Comparison of ENCODE assay signal across 25 mouse cellular contexts in the genomic region with DNA sequence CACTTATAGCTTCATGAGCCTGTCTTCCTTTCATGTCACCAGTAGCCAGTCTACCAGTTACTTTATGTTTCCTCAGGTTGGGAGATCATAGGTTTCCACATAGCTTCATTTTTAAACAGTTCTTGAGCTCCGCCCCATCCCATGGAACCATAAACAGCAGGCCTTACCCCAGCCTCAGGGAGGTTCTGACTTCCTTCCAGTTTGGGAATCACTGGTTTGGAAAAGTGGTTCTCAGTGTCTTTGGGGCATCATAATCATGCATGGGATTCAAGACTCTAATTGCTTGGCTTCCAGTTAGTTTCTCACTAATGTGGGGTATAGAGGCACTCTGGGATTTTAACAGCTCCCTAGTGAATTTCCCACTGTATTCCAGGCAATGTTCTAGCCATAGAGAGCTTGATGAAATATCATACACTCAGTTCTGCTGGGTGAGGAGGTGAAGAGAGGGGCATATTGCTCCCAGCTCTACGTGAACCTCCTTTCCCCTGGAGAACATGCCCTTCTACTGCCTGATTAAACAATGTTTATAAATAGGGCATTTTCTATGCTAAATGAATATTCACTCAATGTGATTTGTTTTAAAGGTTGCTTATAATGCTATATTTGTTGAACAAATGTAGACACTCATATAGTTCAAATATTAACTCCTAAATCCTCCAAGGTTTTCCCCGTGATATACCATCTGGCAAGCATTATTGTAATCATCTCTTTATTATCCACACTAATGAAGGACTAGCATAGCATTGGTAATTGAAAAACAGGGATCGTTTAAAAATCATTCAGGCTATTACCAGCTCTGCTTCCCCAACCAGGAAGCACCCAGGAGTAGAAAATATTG.
DNase-seq lines count a peak whose midpoint lies in the region; ATAC-seq and TF ChIP-seq lines count a peak whose summit lies in the region.
"Had no signal": no experiment of that assay in that cellular context is flagged by ENCODE, and none has a peak within 500 bp of the region (broad histone marks: within the 10 kb centered on the region; RNA-seq: fewer than 3 reads in every experiment).

No protein-coding gene starts in this region.

- no peaks in the 10 kb centered on the region for H3K36me3 ChIP-seq in hindbrain, embryonic 12.5 days
- H3K36me3 ChIP-seq in hindbrain, embryonic 11.5 days (ENCODE audit: control insufficient read depth, insufficient read depth, low read length): no peaks in the 10 kb centered on the region
- no peaks in the 10 kb centered on the region for H3K36me3 ChIP-seq in midbrain, embryonic 11.5 days (ENCODE audit: control insufficient read depth, insufficient read depth, low read length)
- H3K36me3 ChIP-seq in midbrain, postnatal 0 days (ENCODE audit: insufficient read depth, low read length): no peaks in the 10 kb centered on the region
- H3K36me3 ChIP-seq in hindbrain, embryonic 16.5 days (ENCODE audit: control insufficient read depth, insufficient read depth, low read length): no peaks in the 10 kb centered on the region
- H3K36me3 ChIP-seq in neural tube, embryonic 15.5 days: no peaks in the 10 kb centered on the region
- H3K36me3 ChIP-seq: forebrain, embryonic 10.5 days; G1E; heart, embryonic 13.5 days had no signal

- peak; percentile 50; the same call in 1 of the 2 replicates for ATAC-seq in hindbrain, embryonic 12.5 days (ENCODE audit: low FRiP score)
- ATAC-seq in hindbrain, embryonic 11.5 days (ENCODE audit: low FRiP score): no peak
- no peak for ATAC-seq in midbrain, embryonic 11.5 days (ENCODE audit: low FRiP score)
- ATAC-seq in midbrain, postnatal 0 days (ENCODE audit: low FRiP score): no peak
- ATAC-seq in hindbrain, embryonic 16.5 days: peak; percentile 29
- peak; percentile 67 for ATAC-seq in neural tube, embryonic 15.5 days (ENCODE audit: low FRiP score)
- ATAC-seq: forebrain, embryonic 13.5 days; forebrain, embryonic 16.5 days; inflammation-experienced regulatory T-cells, adult 6 months; intestine, embryonic 16.5 days; Patski had no signal

- no peak for TF ChIP-seq CTCF in midbrain, postnatal 0 days (IDR thresholded peaks at IDR 0.05)

- WGBS in hindbrain, embryonic 12.5 days: 68% methylated on average over 4 of the region's 4 CpGs
- WGBS in hindbrain, embryonic 11.5 days: 80% methylated on average over 4 of the region's 4 CpGs
- WGBS in midbrain, embryonic 11.5 days: 86% methylated on average over 4 of the region's 4 CpGs
- 75% methylated on average over 4 of the region's 4 CpGs for WGBS in midbrain, postnatal 0 days
- WGBS in hindbrain, embryonic 16.5 days: 57% methylated on average over 4 of the region's 4 CpGs
- WGBS in neural tube, embryonic 15.5 days: 39% methylated on average over 4 of the region's 4 CpGs

- H3K4me1 ChIP-seq in hindbrain, embryonic 12.5 days: no peaks in the 10 kb centered on the region
- H3K4me1 ChIP-seq in hindbrain, embryonic 11.5 days (replicated peaks; ENCODE audit: control insufficient read depth, insufficient read depth, low read length): no peaks in the 10 kb centered on the region
- H3K4me1 ChIP-seq in midbrain, embryonic 11.5 days (ENCODE audit: control insufficient read depth, insufficient read depth, low read length): no peaks in the 10 kb centered on the region
- H3K4me1 ChIP-seq in midbrain, postnatal 0 days (ENCODE audit: insufficient read depth, low read length): no peaks in the 10 kb centered on the region
- no peaks in the 10 kb centered on the region for H3K4me1 ChIP-seq in hindbrain, embryonic 16.5 days (ENCODE audit: control insufficient read depth, insufficient read depth, low read depth, low read length)
- H3K4me1 ChIP-seq in neural tube, embryonic 15.5 days: peaks cover 14% of the 10 kb centered on the region
- H3K4me1 ChIP-seq: forebrain, embryonic 10.5 days; forebrain, embryonic 13.5 days; heart, embryonic 13.5 days had no signal

- H3K27me3 ChIP-seq in hindbrain, embryonic 12.5 days: no peaks in the 10 kb centered on the region
- H3K27me3 ChIP-seq in hindbrain, embryonic 11.5 days (ENCODE audit: control insufficient read depth, insufficient read depth, low read length): no peaks in the 10 kb centered on the region
- H3K27me3 ChIP-seq in midbrain, embryonic 11.5 days (ENCODE audit: control insufficient read depth, insufficient read depth, low read length): no peaks in the 10 kb centered on the region
- no peaks in the 10 kb centered on the region for H3K27me3 ChIP-seq in midbrain, postnatal 0 days (ENCODE audit: insufficient read depth, low read length)
- H3K27me3 ChIP-seq in hindbrain, embryonic 16.5 days (replicated peaks; ENCODE audit: control insufficient read depth, insufficient read depth, low read length): no peaks in the 10 kb centered on the region
- no peaks in the 10 kb centered on the region for H3K27me3 ChIP-seq in neural tube, embryonic 15.5 days (replicated peaks)
- H3K27me3 ChIP-seq: CH12.LX; forebrain, embryonic 13.5 days; heart, embryonic 13.5 days; Patski had no signal

- H3K4me2 ChIP-seq in hindbrain, embryonic 12.5 days (replicated peaks): no peak overlapping the region
- H3K4me2 ChIP-seq in hindbrain, embryonic 11.5 days (replicated peaks; ENCODE audit: low read depth, low read length): no peak overlapping the region
- no peak overlapping the region for H3K4me2 ChIP-seq in midbrain, embryonic 11.5 days
- H3K4me2 ChIP-seq in midbrain, postnatal 0 days (ENCODE audit: low read depth, low read length, poor library complexity, severe bottlenecking): no peak overlapping the region
- H3K4me2 ChIP-seq in hindbrain, embryonic 16.5 days (ENCODE audit: low read length): no peak overlapping the region
- H3K4me2 ChIP-seq in neural tube, embryonic 15.5 days: no peak overlapping the region
- H3K4me2 ChIP-seq: forebrain, embryonic 13.5 days; heart, embryonic 13.5 days had no signal

- intact Hi-C loops in heart, postnatal 25 days (cut with DNase I): no loop called here

- 0 out of 2 replicates have a peak overlapping the region, but pooled peaks have one; percentile 35 for H3K27ac ChIP-seq in hindbrain, embryonic 12.5 days
- H3K27ac ChIP-seq in hindbrain, embryonic 11.5 days (ENCODE audit: low read depth, low read length): no peak overlapping the region
- no peak overlapping the region for H3K27ac ChIP-seq in midbrain, embryonic 11.5 days (ENCODE audit: low read depth, low read length)
- H3K27ac ChIP-seq in midbrain, postnatal 0 days (ENCODE audit: low read depth, low read length): no peak overlapping the region
- H3K27ac ChIP-seq in hindbrain, embryonic 16.5 days (ENCODE audit: low read depth, low read length): no peak overlapping the region
- H3K27ac ChIP-seq in neural tube, embryonic 15.5 days (replicated peaks): no peak overlapping the region
- H3K27ac ChIP-seq: forebrain, embryonic 10.5 days; forebrain, embryonic 13.5 days; heart, embryonic 13.5 days had no signal

- H3K9ac ChIP-seq in hindbrain, embryonic 12.5 days: no peak overlapping the region
- H3K9ac ChIP-seq in hindbrain, embryonic 11.5 days (ENCODE audit: low read depth, low read length): no peak overlapping the region
- H3K9ac ChIP-seq in midbrain, embryonic 11.5 days (ENCODE audit: low read length): no peak overlapping the region
- H3K9ac ChIP-seq in midbrain, postnatal 0 days (replicated peaks; ENCODE audit: low read length, poor library complexity, severe bottlenecking): no peak overlapping the region
- no peak overlapping the region for H3K9ac ChIP-seq in hindbrain, embryonic 16.5 days (ENCODE audit: low read depth, low read length)
- H3K9ac ChIP-seq in neural tube, embryonic 15.5 days (replicated peaks): no peak overlapping the region
- H3K9ac ChIP-seq: forebrain, embryonic 13.5 days; heart, embryonic 13.5 days had no signal

- no peak for DNase-seq in hindbrain, embryonic 11.5 days (ENCODE audit: low spot score)
- DNase-seq in midbrain, embryonic 11.5 days (ENCODE audit: low spot score, missing footprints): peak; percentile 56
- DNase-seq in midbrain, postnatal 0 days (ENCODE audit: low spot score): no peak
- DNase-seq in heart, postnatal 25 days (ENCODE audit: low spot score): no peak
- DNase-seq: adrenal gland, postnatal 10 days; adrenal gland, postnatal 36 days; B cell, adult 2 months; cerebellum, adult 18-20 months; cerebellum, adult 9-10 months; cerebellum, postnatal 14 days; gastrocnemius, postnatal 14 days; heart, adult 18-20 months; heart, postnatal 14 days had no signal

- no peak overlapping the region for H3K4me3 ChIP-seq in hindbrain, embryonic 12.5 days
- no peak overlapping the region for H3K4me3 ChIP-seq in hindbrain, embryonic 11.5 days (ENCODE audit: low read depth, low read length)
- H3K4me3 ChIP-seq in midbrain, embryonic 11.5 days (ENCODE audit: low read depth, low read length): no peak overlapping the region
- no peak overlapping the region for H3K4me3 ChIP-seq in midbrain, postnatal 0 days (ENCODE audit: low read depth, low read length)
- no peak overlapping the region for H3K4me3 ChIP-seq in hindbrain, embryonic 16.5 days (ENCODE audit: low read length)
- no peak overlapping the region for H3K4me3 ChIP-seq in neural tube, embryonic 15.5 days (replicated peaks)
- H3K4me3 ChIP-seq: forebrain, embryonic 10.5 days; forebrain, embryonic 13.5 days; heart, embryonic 13.5 days had no signal

- H3K9me3 ChIP-seq in hindbrain, embryonic 12.5 days (replicated peaks): no peaks in the 10 kb centered on the region
- H3K9me3 ChIP-seq in hindbrain, embryonic 11.5 days (ENCODE audit: control insufficient read depth, low read length): no peaks in the 10 kb centered on the region
- no peaks in the 10 kb centered on the region for H3K9me3 ChIP-seq in midbrain, embryonic 11.5 days (ENCODE audit: control insufficient read depth, low read length)
- no peaks in the 10 kb centered on the region for H3K9me3 ChIP-seq in midbrain, postnatal 0 days (ENCODE audit: low read length)
- no peaks in the 10 kb centered on the region for H3K9me3 ChIP-seq in hindbrain, embryonic 16.5 days (ENCODE audit: control insufficient read depth, low read length)
- H3K9me3 ChIP-seq in neural tube, embryonic 15.5 days (replicated peaks): no peaks in the 10 kb centered on the region
- H3K9me3 ChIP-seq: forebrain, embryonic 10.5 days; forebrain, embryonic 13.5 days; G1E; heart, embryonic 13.5 days had no signal

Comparison
In these comparisons a context has a peak if more than half of its experiments do, and no peak if none do; other contexts are left out.
1. ATAC-seq: peak in hindbrain, embryonic 12.5 days (single experiment), hindbrain, embryonic 16.5 days (single experiment) and neural tube, embryonic 15.5 days (single experiment); none in hindbrain, embryonic 11.5 days (single experiment), midbrain, embryonic 11.5 days (single experiment) and midbrain, postnatal 0 days (single experiment).